Mouse (Mus musculus) fat pad, adult 2 months (tissue): ENCODE data around the gene Agap1.

Experiments
- DNase-seq: peaks from one replicate; pipeline ENCODE4 v3.0.0-alpha.2; 2011; ENCODE audit warnings: low read depth, low spot score; ENCODE audit errors: extremely low read depth

Gene Agap1

DNA sequence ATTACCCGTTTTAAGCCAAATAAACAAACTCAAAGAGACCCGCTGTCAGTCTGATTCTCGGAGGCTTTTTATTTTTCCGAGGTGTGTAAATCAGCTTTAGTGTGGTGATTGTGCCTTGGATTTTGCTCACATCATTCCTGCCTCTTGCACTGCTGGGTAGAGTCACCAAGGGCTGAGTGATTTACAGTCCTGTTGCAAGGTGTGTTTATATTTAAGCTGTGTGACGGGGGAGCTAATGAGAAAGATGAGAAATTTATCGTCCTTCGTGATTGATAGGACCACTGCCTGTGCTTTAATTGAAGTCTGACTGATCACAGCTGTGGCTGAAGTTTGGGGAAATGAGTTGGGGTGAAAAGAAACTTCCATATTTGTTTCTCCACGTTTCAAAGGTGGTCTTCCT lies 192.9 kb downstream of the Agap1 start:
- no peak for DNase-seq

DNA sequence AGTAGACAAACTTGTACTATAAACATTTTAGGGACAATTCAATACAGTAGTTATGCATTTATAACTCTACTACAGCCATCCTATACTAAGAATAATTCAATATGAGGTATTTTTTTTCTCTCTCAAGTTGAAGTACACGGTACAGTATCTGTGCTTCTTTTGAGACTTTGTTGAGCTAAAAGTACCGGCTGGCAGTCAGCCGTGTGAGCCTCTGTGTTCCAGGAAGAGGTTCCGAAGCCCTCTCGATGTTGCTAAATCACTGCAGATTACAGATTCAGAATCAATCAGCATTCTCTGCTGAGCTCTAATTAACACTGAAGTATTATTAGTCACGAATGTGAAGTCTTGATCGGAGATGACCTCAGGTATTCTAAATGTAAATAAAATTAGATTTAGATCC lies 196.0 kb downstream of the Agap1 start:
- DNase-seq = no peak

DNA sequence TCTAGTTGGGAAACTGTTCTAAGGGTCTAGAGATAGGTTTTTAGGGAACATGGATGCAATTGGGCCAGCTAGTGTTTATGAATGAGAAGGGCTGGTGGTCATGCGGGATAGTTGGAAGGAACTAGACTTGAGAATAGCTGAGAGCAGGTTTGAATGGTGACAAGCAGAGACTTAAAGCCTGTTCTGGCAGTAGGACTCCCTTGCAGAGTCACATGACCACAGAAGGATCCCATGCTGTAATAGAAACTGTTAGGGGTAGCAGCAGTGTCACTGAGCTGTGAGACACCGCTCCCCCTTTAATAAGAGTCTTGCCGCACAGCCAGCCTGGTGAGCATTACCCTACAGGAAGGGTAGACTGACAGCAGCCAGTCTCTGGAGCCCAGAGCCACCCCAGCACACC lies 201.6 kb downstream of the Agap1 start:
- DNase-seq = no peak

DNA sequence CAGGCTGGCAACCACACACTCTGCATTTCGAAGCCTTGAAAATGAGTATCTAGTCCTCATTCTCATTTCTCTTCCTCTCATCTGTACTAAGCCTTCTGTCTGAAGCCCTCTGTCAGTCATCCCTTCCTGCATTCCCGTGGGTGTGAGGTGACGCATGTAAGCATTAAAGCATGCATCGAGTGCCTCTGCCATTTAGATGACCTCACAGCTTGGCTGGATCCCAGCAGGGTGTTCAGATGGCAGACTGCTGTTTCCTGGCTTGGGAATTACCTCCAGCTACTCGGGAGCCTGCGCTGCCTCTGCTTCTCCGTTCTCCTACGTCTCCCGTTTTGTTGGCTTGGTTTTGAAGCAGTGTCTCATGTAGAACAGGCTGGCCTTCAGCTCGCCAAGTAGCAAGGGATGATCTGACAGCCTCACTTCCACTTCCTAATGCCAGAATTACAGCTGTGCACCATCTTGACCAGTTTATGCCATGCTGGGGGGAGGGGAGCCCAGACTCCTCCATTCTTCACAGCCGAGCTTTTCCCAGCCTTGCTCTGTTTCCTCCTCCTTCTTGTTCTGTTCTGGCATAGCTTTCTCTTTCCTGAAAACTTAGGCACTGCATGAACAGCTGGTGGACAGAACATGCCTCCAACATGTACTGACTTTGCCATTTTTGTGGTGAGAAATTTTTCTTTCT lies 202.2 kb downstream of the Agap1 start:
- DNase-seq = peak; percentile 25

DNA sequence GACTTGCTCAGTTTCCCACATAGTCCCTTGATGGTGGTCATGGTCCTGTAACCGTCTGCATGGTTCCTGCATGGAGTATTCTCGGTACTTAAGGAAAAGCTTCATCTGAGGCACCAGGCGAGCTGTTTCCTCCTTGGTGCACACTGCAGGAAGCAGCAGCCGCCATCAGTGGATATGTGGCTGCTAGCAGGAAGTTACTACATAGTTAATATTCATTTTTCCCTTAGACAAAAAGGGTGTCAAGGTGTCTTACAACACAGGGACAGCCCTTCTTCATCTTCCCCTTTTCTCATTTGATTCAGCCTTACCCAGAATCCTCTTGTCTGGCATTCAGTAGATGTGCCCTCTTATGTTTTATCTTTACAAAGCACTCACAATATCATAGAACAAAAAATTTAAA lies 206.2 kb downstream of the Agap1 start:
- DNase-seq = no peak

DNA sequence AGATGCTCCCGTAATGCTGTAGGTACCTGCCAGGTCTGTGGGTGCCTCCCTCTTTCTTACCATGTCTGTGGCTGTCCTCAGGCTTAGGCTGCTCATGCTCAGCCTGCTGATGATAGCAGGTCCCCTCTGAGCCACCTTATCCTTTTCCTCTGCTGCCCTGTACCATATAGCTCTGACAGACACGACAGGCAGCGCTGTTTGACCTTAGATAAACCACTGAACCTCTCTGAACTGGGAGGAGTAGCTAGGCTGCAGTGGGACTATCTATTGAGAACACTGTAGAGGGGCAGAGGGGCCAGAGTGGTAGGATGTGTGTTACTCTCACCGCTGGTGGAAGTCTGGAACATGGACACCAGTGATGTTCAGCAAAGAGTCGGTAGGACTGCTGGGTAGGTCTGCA lies 211.5 kb downstream of the Agap1 start:
- no peak for DNase-seq

DNA sequence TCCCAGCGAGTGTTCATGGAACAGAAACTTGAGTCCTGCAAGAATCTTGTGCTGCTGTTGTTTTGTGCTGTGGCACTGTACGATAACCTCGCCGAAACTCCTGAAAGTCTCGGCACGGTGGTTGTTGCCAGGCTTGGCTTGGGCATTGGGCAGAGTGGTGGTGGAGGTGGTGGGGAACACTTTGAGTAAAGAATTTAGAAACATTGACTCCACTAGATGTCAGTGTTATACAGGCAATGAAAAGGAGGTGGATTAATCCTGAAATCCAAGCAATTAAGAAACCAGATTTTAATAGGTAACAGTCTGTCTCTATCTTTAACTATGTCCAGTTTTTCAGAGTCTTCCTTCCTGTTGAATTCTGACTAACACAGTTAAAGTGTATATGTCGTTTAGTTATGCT lies 212.8 kb downstream of the Agap1 start:
- DNase-seq = no peak

DNA sequence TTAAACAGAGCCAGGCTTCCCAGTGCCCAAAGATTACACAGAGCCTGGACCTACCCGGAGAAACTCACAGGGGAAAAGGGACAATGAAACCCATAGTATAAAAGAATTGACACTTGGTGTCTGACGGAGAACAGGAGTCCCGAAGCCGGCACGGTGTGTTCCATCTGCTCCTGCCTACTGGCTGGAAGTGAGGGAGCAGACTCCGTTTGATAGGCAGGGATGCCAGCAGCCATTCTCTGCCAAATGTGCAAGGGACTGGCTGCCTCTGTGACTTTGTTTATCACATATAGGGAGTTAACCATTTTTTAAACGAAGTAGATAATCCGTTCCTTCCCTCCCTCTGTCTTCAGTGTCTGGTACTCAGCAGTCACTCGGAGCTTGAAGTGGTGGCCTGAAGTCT lies 214.0 kb downstream of the Agap1 start:
- DNase-seq = no peak

DNA sequence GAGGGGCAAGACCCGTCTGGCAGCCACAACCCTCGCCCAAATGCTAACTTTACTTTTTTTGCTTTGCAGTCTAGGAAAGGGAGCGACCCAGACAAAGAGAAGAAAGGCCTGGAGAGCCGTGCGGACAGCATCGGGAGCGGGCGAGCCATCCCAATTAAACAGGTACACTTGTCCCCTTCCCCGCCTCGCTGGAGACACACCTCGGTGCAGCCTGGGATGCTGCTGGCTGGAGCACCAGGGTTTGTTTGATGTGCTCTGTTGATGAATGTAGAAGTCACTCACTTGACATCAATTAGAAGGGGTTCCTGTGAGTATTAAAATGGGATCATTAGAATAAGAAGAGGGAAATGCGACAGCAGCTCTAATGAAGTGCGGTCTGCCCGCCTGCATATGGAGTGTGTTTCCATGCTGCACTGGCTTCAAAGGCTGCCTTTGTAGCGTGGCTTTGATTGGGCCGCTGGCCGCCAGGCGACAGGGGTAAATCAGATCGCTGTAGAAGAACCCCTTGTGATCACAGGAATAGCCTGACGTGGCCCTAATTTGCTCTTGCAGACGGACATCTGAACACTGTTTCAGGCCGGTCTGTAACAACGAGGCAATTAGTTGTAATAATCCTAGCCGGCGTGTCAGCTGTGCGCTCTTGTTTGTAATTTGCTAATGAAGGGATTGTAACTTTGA lies 216.6 kb downstream of the Agap1 start:
- no peak for DNase-seq

DNA sequence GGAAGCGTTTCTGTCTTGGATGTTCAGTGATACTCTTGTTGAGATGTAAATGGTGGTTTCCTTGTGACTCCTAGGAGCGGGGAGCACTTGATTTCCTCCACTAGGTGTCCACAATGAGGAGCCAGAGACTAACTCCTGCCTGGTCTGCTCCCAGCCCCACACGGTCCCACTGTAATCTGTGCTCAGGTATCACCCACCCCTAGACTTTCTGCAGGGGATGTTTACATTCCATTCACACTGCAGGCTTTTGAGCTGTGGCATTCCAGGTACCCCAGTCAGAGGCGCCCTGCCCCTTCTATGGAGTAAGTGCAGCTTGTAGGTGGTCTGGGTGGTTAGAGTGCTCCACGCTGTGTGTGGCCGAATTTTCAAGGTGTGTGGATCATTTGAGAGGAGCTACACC lies 218.5 kb downstream of the Agap1 start:
- DNase-seq = no peak

DNA sequence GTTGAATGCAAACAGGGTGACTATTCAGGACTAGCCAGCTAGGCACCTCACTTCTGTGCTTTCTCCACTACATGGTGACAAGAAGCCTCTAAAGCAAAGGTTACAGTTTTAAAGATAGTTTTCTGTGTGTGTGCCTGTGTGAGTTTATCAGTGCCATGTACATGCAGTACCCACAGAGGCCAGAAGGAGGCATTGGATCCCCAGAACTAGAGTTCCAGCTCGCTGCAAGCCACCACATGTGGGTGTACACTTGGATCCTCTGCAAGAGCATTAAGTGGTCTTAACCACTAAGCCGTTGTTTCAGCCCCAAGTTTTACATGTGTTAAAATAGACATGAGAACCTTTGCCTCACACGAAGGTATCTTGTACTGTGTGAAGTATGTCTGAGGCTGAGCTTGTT lies 219.1 kb downstream of the Agap1 start:
- no peak for DNase-seq

DNA sequence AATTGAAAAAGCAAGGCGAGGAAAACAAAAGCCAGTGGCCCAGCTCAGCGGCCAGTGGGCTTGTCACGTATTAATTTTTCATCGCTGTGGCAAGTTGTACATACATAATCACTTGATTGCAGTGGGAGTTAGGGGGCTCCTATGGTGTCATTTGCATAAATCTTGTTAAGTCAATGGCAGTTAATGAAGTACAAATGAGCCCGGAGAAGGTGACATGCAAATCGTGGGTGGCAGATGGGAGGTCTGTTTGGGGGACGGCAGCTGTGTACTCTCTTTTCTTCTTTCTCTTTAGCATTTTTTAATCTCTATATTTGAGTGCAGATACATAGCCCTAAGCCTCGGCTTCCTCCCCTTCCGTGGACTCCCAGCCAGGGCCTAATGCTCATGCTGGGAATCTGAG lies 220.1 kb downstream of the Agap1 start:
- no peak for DNase-seq

DNA sequence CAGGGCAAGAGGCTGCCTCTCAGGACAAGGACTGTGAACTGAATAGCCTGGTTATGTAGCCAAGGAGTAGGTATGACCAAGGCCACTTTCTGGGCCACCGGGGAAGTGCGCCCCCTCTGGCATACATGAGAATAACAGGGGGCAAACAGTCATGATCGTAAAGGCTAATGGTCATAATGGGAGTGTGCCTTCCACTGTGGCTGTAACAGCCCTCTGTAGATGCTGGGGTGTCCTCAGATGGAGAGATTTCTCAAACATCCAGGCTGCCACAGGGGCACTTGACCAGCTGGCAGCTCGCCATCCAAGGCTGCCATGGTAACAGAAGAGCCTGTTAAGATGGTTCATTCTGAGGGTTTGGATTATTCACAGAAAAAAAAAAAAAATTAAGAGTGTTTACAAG lies 221.8 kb downstream of the Agap1 start:
- no peak for DNase-seq

DNA sequence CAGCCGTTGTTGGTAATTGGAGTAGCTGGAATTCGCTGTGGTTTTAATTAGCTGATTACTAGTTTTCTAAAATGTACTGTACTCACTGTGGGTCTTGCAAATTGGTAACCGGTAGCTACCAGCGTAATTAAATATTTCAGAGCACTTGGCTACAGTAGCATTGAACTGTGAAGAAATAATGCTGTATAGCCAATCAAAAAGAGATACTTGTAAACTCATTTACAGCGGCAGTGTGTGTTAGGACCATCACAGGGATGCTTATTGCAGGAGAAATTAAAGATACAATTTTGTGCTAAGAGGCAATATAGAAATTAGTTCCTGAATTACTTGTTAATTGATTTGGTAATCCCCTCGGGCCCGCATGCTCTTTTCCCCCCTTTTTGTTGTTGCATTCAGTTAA lies 226.1 kb downstream of the Agap1 start:
- no peak for DNase-seq

DNA sequence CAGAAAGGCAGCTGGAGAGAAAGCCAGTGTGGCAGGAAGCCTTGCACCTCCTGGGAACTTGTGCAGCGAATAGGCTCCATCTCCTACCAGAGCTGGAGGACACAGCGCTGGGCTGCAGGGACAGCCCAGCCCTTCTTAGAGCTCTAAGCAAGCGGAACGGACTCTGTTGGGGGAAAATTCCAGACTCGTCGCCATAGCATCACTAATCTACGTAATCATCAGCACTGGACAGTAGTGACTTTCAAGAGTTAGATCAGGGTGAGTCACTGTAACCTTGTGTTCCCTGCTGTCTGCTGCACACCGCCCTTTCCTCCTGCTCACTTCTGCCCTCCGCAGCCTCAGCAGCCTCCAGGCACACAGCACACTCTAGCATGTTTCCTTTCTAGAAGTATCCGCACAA lies 234.3 kb downstream of the Agap1 start:
- no peak for DNase-seq

DNA sequence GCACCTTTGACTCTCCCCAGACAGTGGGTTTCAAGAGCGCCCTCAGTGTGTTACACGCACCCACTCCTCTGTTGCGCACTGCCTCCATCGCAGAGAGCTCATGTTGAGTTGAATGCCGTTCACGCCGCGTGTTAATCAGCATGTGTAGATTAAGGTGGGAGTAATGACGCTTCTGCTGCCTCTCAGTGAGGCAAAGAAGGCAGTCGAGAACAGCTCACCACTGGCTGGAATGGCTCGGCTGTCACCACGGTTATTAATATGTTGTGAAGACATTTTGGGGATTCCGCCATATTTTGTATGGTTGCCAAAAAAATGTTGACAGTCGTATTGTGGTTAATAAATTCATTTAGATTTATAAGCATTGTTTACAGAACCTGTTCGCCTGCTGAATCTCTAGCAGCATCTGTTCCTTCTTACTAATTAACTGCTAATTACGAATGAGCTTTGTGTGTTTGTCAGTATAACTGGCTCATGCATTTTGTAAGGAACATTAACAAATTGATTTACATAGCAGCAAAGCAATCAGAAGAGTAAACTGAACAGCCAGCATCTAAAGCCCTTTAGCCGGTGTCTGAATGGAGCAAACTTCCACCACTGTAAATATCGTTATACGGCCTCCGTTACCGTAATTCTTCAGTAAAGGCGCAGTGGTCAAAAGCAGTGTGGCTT lies 235.1 kb downstream of the Agap1 start:
- no peak for DNase-seq

DNA sequence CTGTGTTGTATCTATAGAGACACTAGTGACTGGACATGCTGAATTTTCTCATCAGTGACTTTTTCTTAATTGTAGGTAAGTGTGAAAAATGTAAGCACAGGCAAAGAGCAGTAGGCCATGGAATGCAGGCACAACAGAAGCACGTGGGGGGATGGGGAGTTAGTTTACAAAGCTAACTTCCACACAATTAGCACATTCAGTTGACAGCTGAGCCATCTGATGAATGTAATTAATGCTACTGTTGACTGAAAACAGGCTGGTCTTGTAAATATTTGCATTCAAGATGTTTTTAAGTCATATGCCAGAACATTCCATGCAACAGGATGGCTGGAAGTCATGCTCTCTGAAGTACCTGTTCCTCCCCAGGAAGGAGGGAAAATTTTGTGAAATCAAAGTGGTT lies 236.5 kb downstream of the Agap1 start:
- DNase-seq = no peak

DNA sequence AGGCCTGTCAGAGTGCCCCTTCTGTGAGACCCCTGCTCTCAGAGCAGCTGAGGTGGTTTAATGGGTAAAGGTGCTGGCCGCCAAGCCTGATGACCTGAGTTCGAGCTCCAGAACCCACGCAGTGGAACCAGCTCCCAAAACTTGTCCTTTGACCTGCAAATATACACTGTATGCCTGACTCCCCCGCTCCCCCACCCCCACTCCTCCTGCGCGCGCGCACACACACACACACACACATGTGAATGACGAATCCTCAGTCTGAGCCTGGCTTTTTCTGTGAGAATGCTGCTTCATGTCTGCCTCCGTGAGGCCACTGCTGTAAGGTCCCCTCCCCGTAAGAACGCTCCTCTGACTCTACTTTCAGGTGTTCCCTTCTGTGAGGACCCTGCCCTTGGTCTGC lies 237.8 kb downstream of the Agap1 start:
- DNase-seq = no peak

DNA sequence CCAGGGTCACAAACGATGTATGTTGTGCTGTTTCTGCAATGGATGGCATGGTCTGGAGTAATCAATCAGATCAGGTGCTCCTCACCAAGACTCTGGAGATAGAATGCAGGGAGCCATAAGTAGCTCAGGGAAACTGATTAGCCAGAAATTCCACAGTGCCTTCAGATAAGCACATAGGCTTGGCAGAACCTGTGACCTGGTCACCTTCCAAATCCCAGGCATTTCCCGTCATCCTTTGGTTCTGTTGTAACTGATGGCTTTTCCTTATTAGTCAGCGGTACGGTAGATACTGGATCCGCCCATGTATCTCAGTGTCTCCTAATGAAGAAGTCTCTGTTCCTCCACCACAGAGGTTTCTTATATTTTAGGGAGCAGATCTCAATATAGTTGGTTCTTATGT lies 240.3 kb downstream of the Agap1 start:
- no peak for DNase-seq

DNA sequence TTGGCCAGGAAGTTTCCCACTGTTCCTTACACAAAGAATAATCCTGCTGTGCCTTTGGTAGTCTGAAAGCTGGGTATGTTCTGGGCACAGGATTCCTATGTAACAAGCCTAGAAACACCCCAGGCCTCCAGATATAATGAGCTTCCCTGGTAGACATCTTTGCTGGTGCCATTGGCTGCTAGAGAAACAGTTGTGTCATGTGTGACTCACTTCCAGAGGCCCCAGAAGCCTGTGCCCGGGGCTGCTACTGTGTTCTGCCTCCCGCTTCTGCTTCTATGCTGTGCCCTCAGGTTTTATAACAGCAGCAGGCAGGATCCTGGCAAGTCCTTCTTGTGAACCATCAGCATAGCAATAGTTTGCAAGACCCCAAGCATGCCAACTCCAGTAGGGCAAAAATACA lies 242.6 kb downstream of the Agap1 start:
- DNase-seq = no peak

DNA sequence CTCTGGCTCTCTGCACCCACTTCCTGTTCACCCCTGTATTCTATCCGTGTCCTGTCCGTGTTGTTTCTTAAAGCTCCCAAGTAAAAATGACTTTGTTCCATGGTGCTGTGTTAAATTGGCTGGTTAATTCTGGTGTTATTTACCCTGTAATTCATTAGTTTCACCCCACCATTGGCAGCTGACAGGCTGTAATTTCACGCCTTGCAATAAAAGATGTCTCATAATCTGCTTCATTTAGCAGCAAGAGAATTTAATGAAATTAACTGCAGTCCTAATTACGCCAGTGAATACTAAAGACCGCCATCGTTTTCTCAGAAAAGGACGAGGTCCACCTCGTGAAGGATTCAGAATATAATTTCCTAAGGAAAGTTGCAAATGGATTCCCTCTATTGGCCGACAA lies 245.6 kb downstream of the Agap1 start:
- no peak for DNase-seq

DNA sequence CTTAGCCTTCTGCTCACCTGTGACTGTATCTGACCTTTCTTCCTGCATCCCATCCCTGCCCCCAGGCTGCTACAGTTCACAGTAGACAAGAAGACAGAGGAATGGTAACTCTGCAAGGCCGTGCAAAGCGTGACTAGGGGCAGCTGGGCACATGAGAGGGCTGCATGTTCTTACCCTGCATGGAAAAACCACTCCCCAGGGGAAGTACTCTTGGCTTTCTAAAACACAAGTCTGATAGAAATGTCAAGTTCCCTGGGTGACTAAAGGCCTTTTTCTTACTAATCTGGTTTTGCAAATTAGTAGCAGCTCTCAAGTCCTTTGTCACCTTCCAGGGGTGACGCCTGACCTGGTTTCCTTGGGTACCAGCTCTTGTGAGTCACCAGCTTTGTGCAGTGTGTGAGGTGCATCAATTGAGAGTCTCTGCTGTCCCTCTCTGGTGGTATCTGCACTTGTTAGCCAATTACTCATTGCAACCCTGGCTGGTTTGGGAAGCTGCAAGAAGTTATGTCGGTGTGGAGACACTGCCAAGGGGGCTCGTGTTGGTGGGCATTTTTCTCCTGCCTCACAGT lies 246.6 kb downstream of the Agap1 start:
- DNase-seq = no peak
